Mouse (Mus musculus) gastrocnemius, postnatal 25 days (tissue): ENCODE results near the gene Zkscan17. TPM values are rescaled to one million over a fixed set of nuclear protein-coding genes. Genes with fewer than 3 reads are reported as not detected.

Source experiments
- DNase-seq: peaks from one replicate; pipeline ENCODE4 v3.0.0; 2022
- total RNA-seq, 2 experiments: library from RNA; stranded (reverse); gene quantifications; 1 replicate in 1 of 2; 2 replicates in 1 of 2; pipeline ENCODE4 v1.2.3; 2021

Zkscan17 gene
- total RNA-seq, 2 experiments from 2014 or later: 12.9 to 15.8 TPM

- no peak for DNase-seq
Observed at GRCm38 (mm10) chr11:59519741-59520495, 6.6 kb downstream of the Zkscan17 start.

- DNase-seq: no peak
Observed at GRCm38 (mm10) chr11:59518226-59518625, 8.3 kb downstream of the Zkscan17 start.

- no peak for DNase-seq
Observed at GRCm38 (mm10) chr11:59517441-59517840, 9.1 kb downstream of the Zkscan17 start.

GRCm38 (mm10) chr11:59514789-59515188 is 11.8 kb downstream of the Zkscan17 start:
- DNase-seq: no peak

GRCm38 (mm10) chr11:59514381-59514780 is 12.2 kb downstream of the Zkscan17 start:
- no peak for DNase-seq

GRCm38 (mm10) chr11:59513556-59513955 is 13.0 kb downstream of the Zkscan17 start:
- DNase-seq: no peak

- no peak for DNase-seq
Observed at GRCm38 (mm10) chr11:59512733-59513132, 13.8 kb downstream of the Zkscan17 start.

- DNase-seq: no peak
Observed at GRCm38 (mm10) chr11:59511558-59511957, 15.0 kb downstream of the Zkscan17 start.

- no peak for DNase-seq
Observed at GRCm38 (mm10) chr11:59506713-59507074, 19.9 kb downstream of the Zkscan17 start.

- DNase-seq: peak; percentile 94
Observed at GRCm38 (mm10) chr11:59505839-59506712, 20.5 kb downstream of the Zkscan17 start.

GRCm38 (mm10) chr11:59505351-59505838 is 21.2 kb downstream of the Zkscan17 start:
- peak; percentile 13 for DNase-seq

GRCm38 (mm10) chr11:59501978-59502700 is 24.4 kb downstream of the Zkscan17 start:
- DNase-seq: no peak

GRCm38 (mm10) chr11:59497747-59498146 is 28.8 kb downstream of the Zkscan17 start:
- DNase-seq: no peak

- DNase-seq: no peak
Observed at GRCm38 (mm10) chr11:59496672-59497310, 29.8 kb downstream of the Zkscan17 start.

GRCm38 (mm10) chr11:59486222-59486621 is 40.3 kb downstream of the Zkscan17 start:
- no peak for DNase-seq

- DNase-seq: no peak
Observed at GRCm38 (mm10) chr11:59485641-59486040, 40.9 kb downstream of the Zkscan17 start.

- DNase-seq: no peak
Observed at GRCm38 (mm10) chr11:59483212-59483611, 43.3 kb downstream of the Zkscan17 start.

GRCm38 (mm10) chr11:59477240-59477639 is 49.3 kb downstream of the Zkscan17 start:
- no peak for DNase-seq

GRCm38 (mm10) chr11:59472326-59472677 is 54.2 kb downstream of the Zkscan17 start, which contains the start of gene Zfp867:
Zfp867 (minus strand) TSS chr11:59472474.
- DNase-seq: peak; percentile 80

GRCm38 (mm10) chr11:59471413-59472325 is 54.9 kb downstream of the Zkscan17 start:
- DNase-seq: no peak

GRCm38 (mm10) chr11:59460459-59460858 is 66.1 kb downstream of the Zkscan17 start:
- no peak for DNase-seq
